Mouse (Mus musculus): ENCODE data around the gene Fbxw11.

DNA sequence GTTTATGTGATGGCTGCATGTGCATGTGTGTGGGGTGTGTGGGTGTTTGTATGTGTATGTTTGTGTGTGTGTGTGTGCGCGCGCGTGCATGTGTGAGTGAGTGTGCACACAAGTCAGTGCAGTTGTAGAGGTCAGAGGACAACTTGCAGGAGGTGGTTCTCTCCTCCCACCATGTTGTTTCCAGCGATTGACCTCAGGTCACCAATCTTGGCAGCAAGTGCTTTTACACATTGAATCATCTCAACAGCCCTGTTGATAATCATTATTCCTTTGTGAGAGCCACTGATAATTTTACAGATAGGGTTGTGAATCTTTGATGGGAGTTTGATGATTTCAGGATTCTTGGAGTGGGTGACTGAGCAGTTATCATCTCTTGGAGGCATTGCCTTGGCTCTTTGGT lies 9.9 kb upstream of the Fbxw11 start:
- TF ChIP-seq CTCF (IDR thresholded peaks at IDR 0.05) = no peak
- TF ChIP-seq EP300 (IDR thresholded peaks at IDR 0.05; ENCODE audit: insufficient read depth, low read depth, low read length) = no peak

Data from heart, adult 2 months (tissue).